Comparison of ENCODE assay signal across 8 mouse cellular contexts in the genomic region with DNA sequence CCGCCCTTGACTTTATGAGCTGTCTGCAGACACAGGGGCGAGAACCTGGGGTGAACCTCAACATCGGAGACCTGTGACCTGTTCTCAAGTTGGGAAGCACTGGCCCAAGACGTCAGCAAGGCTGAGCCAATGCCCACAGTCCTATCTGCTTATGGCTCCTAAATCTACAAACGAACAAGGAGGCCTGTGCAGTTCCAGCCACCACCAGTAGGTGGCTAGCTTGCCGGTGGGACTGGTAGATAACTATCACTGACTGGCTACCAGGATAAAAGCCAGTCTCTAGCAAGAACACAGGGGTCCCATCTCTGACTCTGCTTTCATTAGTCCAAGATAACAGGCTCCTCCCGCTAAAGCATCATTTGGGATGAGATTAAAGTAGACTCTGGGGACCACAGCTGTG.
DNase-seq lines count a peak whose midpoint lies in the region; ATAC-seq lines count a peak whose summit lies in the region.

No protein-coding gene starts in this region.

- H3K36me3 ChIP-seq in liver, embryonic 13.5 days = no peaks in the 10 kb centered on the region

- H3K4me2 ChIP-seq in liver, embryonic 13.5 days = no peak overlapping the region

- peak; percentile 45 for DNase-seq in ovary, postnatal 10 days (ENCODE audit: low spot score)
- DNase-seq in ovary, adult 18-20 months (ENCODE audit: low spot score) = no peak
- peak; percentile 39 for DNase-seq in cerebellum, adult 11-12 months
- DNase-seq in frontal cortex, adult 2 months (ENCODE audit: extremely low spot score in 1 of 2, low spot score in 1 of 2) = peak; percentile 36 to 91
- DNase-seq in kidney, postnatal 25 days = peak; percentile 76 to 85
- DNase-seq in liver, embryonic 13.5 days = peak; percentile 36
- peak; percentile 55 for DNase-seq in ovary, postnatal 36 days (ENCODE audit: low spot score)
- peak; percentile 58 to 82 for DNase-seq in thymus, postnatal 10 days (ENCODE audit: low spot score in 2 of 2)

- 27% methylated on average over 7 of the region's 7 CpGs for WGBS in liver, embryonic 13.5 days (ENCODE audit: insufficient replicate concordance)

- H3K4me3 ChIP-seq in liver, embryonic 13.5 days (replicated peaks) = no peak overlapping the region

- H3K9me3 ChIP-seq in liver, embryonic 13.5 days (replicated peaks) = no peaks in the 10 kb centered on the region

- ATAC-seq in liver, embryonic 13.5 days (ENCODE audit: low read depth) = no peak

- no peak overlapping the region for H3K27ac ChIP-seq in liver, embryonic 13.5 days

- no peaks in the 10 kb centered on the region for H3K27me3 ChIP-seq in liver, embryonic 13.5 days

- H3K4me1 ChIP-seq in liver, embryonic 13.5 days (replicated peaks) = no peaks in the 10 kb centered on the region

- no peak overlapping the region for H3K9ac ChIP-seq in liver, embryonic 13.5 days
